ENCODE assay signal across 22 mouse cellular contexts in the genomic region with DNA sequence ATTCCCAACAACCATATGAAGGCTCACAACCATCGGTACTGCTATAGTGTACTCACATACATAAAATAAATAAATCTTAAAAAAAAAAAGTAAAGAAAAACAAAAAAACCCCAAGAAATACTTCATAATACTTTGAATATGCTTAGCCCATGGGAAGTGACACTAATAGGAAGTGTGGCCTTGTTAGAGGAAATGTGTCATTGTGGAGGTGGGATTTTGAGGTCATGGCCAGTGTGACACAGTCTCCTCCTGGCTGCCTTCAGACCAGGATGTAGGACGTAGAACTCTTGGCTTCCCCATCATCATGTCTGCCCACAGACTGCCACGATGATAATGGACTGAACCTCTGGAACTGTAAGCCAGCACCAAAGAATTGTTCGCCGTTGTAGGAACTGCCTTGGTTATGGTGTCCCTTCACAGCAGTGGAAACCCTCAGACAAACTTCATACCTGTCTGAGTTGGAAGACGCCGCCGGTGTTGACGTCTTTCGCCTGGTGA.
"Had no signal": no experiment of that assay in that cellular context is flagged by ENCODE, and none has a peak within 500 bp of the region (broad histone marks: within the 10 kb centered on the region; RNA-seq: fewer than 3 reads in every experiment).

No protein-coding gene starts in this region.

- H3K27ac ChIP-seq: liver, embryonic 13.5 days; liver, embryonic 15.5 days; lung, embryonic 15.5 days; macrophage; midbrain, embryonic 10.5 days; midbrain, embryonic 12.5 days; neural tube, embryonic 13.5 days; neural tube, embryonic 15.5 days; stomach, embryonic 15.5 days; stomach, postnatal 0 days had no signal

- H3K9me3 ChIP-seq: liver, embryonic 13.5 days; liver, embryonic 15.5 days; lung, embryonic 15.5 days; midbrain, embryonic 10.5 days; midbrain, embryonic 12.5 days; neural tube, embryonic 13.5 days; neural tube, embryonic 15.5 days; stomach, embryonic 15.5 days had no signal

- H3K4me1 ChIP-seq: liver, embryonic 15.5 days; lung, embryonic 15.5 days; midbrain, embryonic 10.5 days; midbrain, embryonic 12.5 days; neural tube, embryonic 13.5 days; neural tube, embryonic 15.5 days; stomach, embryonic 15.5 days had no signal

- ATAC-seq: liver, postnatal 0 days; lung, postnatal 0 days; midbrain, embryonic 16.5 days had no signal

- H3K9ac ChIP-seq: liver, embryonic 13.5 days; liver, embryonic 15.5 days; liver, postnatal 0 days; lung, embryonic 15.5 days; midbrain, embryonic 12.5 days; neural tube, embryonic 13.5 days; neural tube, embryonic 15.5 days; stomach, embryonic 15.5 days had no signal

- H3K27me3 ChIP-seq: liver, embryonic 13.5 days; liver, embryonic 15.5 days; lung, embryonic 15.5 days; midbrain, embryonic 12.5 days; neural tube, embryonic 13.5 days; neural tube, embryonic 15.5 days; stomach, embryonic 15.5 days had no signal

- H3K4me3 ChIP-seq: liver, embryonic 13.5 days; liver, embryonic 15.5 days; lung, embryonic 15.5 days; midbrain, embryonic 10.5 days; midbrain, embryonic 12.5 days; myocyte; neural tube, embryonic 13.5 days; neural tube, embryonic 15.5 days; stomach, embryonic 15.5 days had no signal

- DNase-seq: liver, embryonic 13.5 days; liver, postnatal 0 days; lung, adult 2 months; lung, postnatal 14 days; lung, postnatal 36 days; midbrain, embryonic 14.5 days; right cerebral cortex, postnatal 14 days; thymus, adult 2 months; thymus, postnatal 25 days; thymus, postnatal 4 days had no signal
